Comparison of ENCODE assay signal across 8 mouse cellular contexts in the genomic region with DNA sequence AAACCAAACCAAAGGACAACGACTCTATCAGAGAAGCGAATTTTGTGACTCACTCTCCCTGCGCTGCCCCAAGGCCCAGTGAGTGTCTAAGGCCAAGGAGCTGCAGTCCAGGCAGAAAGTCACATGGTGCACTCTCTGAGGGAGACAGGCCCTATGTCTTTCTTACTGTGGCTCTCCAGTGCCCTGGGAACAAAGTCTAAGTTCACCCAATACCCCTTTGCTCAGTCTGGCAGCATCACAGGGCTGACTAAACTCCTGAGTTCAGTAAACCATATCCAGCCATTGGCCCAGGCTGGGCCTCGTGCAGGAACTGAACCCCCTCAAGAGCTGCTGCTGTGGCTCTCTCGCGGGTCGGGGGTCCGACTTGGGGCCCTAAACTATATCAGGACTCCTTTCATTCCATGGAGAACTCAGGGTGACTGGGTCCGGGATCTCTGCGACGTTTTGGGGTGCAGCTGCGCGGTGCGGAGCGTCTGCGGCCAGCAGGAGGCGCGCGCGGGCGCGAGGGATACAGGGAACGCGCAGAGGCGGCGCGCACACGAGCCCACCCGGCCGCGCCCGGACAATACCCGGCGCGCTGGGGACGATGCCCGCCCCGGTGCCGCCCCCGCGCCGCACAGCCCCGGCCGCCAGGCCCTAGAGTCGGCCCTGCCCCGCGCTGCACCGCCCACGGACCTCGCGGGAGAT. TPM values are rescaled to one million over a fixed set of nuclear protein-coding genes. Genes with fewer than 3 reads are reported as not detected.
DNase-seq lines count a peak whose midpoint lies in the region; ATAC-seq lines count a peak whose summit lies in the region.

A gene (plus strand): TSS at position 522 of the 687 bp plus-strand sequence.

- peak; percentile 86 for DNase-seq in MN1 (ENCODE audit: low spot score)
- peak; percentile 85 for DNase-seq in cerebellum, adult 9-10 months
- DNase-seq in frontal cortex, postnatal 14 days (ENCODE audit: low spot score in 2 of 2), result peak; percentile 65 to 73
- peak; percentile 89 to 92 for DNase-seq in layer of hippocampus, postnatal 25 days (ENCODE audit: extremely low spot score in 1 of 2, low spot score in 1 of 2)
- peak; percentile 84 for DNase-seq in lung, postnatal 14 days
- DNase-seq in ovary, postnatal 36 days (ENCODE audit: low spot score), result peak; percentile 81
- DNase-seq in thymus, postnatal 14 days, result peak; percentile 89

- H3K9me3 ChIP-seq in hindbrain, embryonic 12.5 days (replicated peaks), result no peaks in the 10 kb centered on the region

- H3K4me2 ChIP-seq in hindbrain, embryonic 12.5 days (replicated peaks), result peak within 1 kb of the TSS; percentile 90

- no peaks in the 10 kb centered on the region for H3K27me3 ChIP-seq in hindbrain, embryonic 12.5 days

- ATAC-seq in hindbrain, embryonic 12.5 days (ENCODE audit: low FRiP score), result peak; percentile 66

- H3K27ac ChIP-seq in hindbrain, embryonic 12.5 days, result peak within 1 kb of the TSS; percentile 94

- H3K4me1 ChIP-seq in hindbrain, embryonic 12.5 days, result peaks cover 38% of the 10 kb centered on the region

- H3K9ac ChIP-seq in hindbrain, embryonic 12.5 days, result peak within 1 kb of the TSS; percentile 98

- peak within 1 kb of the TSS; percentile 95 for H3K4me3 ChIP-seq in hindbrain, embryonic 12.5 days

- 6% methylated on average over 43 of the region's 51 CpGs for WGBS in hindbrain, embryonic 12.5 days

- no peaks in the 10 kb centered on the region for H3K36me3 ChIP-seq in hindbrain, embryonic 12.5 days

RNA-seq across cellular contexts. Expression of the gene that starts here (rescaled TPM):
- 189 and 198 TPM in 2 replicates for polyA plus RNA-seq in hindbrain, embryonic 12.5 days (2016; fragmentation: Nextera tagmentation; extraction: Ambion mirVana)
- total RNA-seq in layer of hippocampus, postnatal 25 days (2021), result 100 to 1,000 TPM; 307 to 325 TPM

Comparison
In these comparisons a context has a peak if more than half of its experiments do, and no peak if none do; other contexts are left out.
1. Peak in every context shown above with its lines: DNase-seq, ATAC-seq, H3K4me3 ChIP-seq and H3K27ac ChIP-seq.